Mouse (Mus musculus): ENCODE measurements around the gene Cyp20a1.

DNA sequence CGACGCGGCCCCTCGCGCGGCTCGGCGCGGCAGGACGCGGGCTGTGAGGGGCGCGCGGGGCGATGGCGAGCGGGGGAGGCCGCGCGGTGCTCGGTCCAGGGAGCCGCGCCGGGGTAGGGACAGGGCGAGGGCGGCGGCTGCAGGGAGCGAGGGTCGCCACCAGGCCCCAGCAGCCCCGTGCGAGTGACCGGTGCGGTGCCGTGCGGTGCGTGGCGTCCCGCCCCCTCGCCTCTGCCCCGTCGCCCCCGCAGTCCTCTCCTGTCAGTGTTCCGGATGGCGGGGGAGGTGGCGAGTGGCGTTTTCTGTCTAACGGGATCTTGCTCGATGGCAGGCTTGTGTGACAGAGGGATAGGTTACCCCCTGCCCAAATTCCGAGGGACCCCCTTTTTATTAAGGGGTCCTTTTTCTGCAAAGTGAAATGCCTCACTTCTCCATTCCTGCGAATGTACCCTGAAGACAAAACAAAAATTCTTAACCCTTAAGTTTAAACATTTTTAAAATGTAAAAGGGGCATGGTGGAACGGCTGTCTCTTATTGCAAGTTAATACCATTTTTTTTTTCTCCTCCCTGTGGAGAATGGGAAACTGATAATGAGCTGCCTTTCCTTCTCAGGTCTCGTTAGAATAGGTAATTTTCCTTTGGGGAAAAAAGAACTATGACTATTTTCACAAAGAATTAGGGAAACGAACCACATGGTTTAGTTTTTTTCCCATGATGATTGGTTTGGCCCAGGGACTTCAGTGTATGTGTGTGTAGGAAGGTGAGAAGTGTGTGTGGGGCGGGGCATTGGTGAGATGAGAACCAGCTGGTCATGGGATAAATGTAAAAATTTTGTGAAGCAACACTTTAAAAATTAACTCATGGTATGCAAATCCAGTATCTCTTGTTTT lies 67.0 kb downstream of the Cyp20a1 start:
- no peak for TF ChIP-seq CTCF (conservative IDR thresholded peaks at IDR 0.05; ENCODE audit: low read length)
- TF ChIP-seq NANOG (IDR thresholded peaks at IDR 0.05; ENCODE audit: borderline replicate concordance, low read length) = no peak
- no peak for TF ChIP-seq POU5F1 (IDR thresholded peaks at IDR 0.05; ENCODE audit: borderline replicate concordance, low read length)

Data from E14TG2a.4 (cell line).